Mouse (Mus musculus): Measurements from ENCODE around the gene Man2a2. TPM values are rescaled to one million over a fixed set of nuclear protein-coding genes. Genes with fewer than 3 reads are reported as not detected.

Man2a2 gene
- polyA plus RNA-seq, 1 experiment from 2014 or later: 73.2 TPM

GRCm38 (mm10) chr7:80387633-80388543 is 16.7 kb upstream of the Man2a2 start, which contains the start of gene Fes:
TSS of gene Fes (minus strand) at chr7:80387946.
- 2% methylated on average over 32 of the region's 33 CpGs for WGBS (ENCODE audit: missing documents)
- H3K36me3 ChIP-seq (ENCODE audit: inconsistent target): peaks cover 49% of the 10 kb centered on the region
- peak within 1 kb of the TSS; percentile 93 for H3K4me3 ChIP-seq (ENCODE audit: inconsistent target)
- H3K79me2 ChIP-seq (ENCODE audit: inconsistent target): peaks cover 88% of the 10 kb centered on the region
- peak within 1 kb of the TSS; percentile 100 for H3K27ac ChIP-seq

DNA sequence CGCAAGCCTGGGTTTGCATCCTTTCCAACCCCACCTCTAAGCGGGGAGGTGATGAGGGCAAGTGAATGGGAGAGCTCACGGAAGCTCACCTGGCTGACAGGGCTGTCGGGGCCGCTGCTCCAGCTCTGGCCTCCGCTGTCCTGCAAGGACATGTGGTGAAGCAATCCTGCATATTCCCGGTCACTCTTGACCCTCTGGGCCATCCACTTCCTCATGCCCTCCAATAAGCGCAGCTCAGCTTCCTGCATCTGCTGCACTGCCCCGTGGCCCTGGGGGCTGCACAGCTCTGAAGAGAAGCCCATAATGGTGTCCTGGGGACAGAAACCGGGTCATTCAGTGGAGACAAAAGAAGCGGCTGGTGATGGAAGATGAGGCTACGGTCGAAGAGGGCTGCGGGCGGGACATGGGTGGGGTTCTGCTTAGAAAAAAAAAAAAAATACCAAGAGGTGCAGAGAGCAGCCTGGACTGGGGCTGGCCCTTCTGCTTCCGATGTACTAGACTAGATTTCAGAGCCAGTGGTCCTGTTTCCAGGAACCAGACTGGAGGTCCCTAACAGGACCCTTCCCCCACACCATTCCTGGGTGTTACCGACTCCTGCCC is 16.0 kb upstream of the Man2a2 start:
- peaks cover 49% of the 10 kb centered on the region for H3K36me3 ChIP-seq (ENCODE audit: inconsistent target)
- H3K27ac ChIP-seq: peak overlapping the region; percentile 100
- H3K79me2 ChIP-seq (ENCODE audit: inconsistent target): peaks cover 88% of the 10 kb centered on the region
- H3K4me3 ChIP-seq (ENCODE audit: inconsistent target): peak overlapping the region; percentile 93
- WGBS (ENCODE audit: missing documents): 2% methylated on average over 16 of the region's 17 CpGs

DNA sequence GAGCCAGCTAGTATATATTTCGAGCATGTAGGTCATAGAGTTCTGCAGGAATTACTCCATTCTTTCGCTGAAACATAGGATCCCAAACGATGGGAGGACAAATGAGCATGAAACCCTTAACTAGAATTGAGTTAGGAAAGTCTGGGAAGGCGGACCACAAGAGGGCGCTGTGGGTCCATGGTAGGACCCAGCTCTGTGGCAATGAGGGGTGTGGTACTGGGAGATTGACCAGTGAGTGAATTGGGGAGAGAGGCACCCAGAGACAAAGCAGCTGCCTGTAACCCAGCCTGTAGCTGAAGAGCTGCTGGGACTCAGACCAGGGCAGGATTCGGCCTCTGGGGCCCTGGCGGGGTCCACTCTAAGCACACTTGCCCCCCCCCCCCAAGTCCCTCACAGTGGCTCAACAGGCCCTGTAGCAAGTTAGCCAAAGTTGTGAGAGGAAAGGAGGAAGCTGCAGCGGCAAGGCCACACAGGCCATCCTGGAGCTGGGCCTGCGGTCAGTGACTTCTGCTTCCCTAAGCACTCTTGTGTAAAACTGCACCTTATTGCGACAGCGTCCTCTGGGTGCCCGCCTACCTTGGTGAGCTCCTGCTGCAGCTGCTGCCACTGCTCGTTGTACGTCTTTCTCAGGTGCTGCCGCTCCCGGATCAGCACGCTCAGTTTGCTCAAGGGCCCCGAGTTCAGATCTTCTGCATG is 15.2 kb upstream of the Man2a2 start:
- WGBS (ENCODE audit: missing documents): 2% methylated on average over 18 of the region's 18 CpGs
- Histone ChIP-seq H3K36me3 (ENCODE audit: inconsistent target) (peaks cover 49% of the 10 kb centered on the region), H3K4me3 (ENCODE audit: inconsistent target) (peak overlapping the region; percentile 93), H3K79me2 (ENCODE audit: inconsistent target) (peaks cover 88% of the 10 kb centered on the region), H3K27ac (peak overlapping the region; percentile 100)

DNA sequence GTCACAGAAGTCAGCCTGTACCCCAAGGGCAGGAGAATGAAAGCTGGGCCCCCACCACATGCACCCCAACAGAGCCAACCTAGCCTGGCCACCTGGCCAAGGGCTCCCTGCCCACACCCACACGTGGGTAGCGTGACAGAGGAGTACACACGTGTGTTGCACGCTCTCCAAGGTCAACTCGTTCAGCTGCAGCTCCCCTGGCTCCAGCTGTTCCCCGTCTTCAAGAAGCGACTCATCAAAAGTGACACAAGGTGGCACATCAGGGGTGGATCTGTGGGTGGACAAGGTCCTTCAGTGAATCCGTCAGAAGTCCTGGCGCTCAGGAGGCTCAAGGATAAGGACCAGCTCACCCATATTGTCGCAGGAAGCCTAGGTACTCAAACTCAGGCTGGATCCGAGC is 11.7 kb upstream of the Man2a2 start:
- H3K79me2 ChIP-seq (ENCODE audit: inconsistent target): peaks cover 61% of the 10 kb centered on the region
- 87% methylated on average over 11 of the region's 11 CpGs for WGBS (ENCODE audit: missing documents)
- no peak overlapping the region for H3K27ac ChIP-seq
- peaks cover 74% of the 10 kb centered on the region for H3K36me3 ChIP-seq (ENCODE audit: inconsistent target)
- no peak overlapping the region for H3K4me3 ChIP-seq (ENCODE audit: inconsistent target)

- Histone ChIP-seq H3K36me3 (ENCODE audit: inconsistent target) (peaks cover 78% of the 10 kb centered on the region), H3K79me2 (ENCODE audit: inconsistent target) (peaks cover 39% of the 10 kb centered on the region), H3K4me3 (ENCODE audit: inconsistent target) (no peak overlapping the region), H3K27ac (no peak overlapping the region)
- 79% methylated on average over 13 of the region's 13 CpGs for WGBS (ENCODE audit: missing documents)
These were observed 8.4 kb upstream of the Man2a2 start for GRCm38 (mm10) chr7:80379531-80379930.

GRCm38 (mm10) chr7:80377471-80377870 is 6.3 kb upstream of the Man2a2 start:
- no peak overlapping the region for H3K27ac ChIP-seq
- peaks cover 18% of the 10 kb centered on the region; the same call in 1 of the 2 replicates for H3K79me2 ChIP-seq (ENCODE audit: inconsistent target)
- no peak overlapping the region for H3K4me3 ChIP-seq (ENCODE audit: inconsistent target)
- H3K36me3 ChIP-seq (ENCODE audit: inconsistent target): peaks cover 58% of the 10 kb centered on the region
- 43% methylated on average over 6 of the region's 6 CpGs for WGBS (ENCODE audit: missing documents)

- no peak overlapping the region for H3K27ac ChIP-seq
- peaks cover 6% of the 10 kb centered on the region; the same call in 1 of the 2 replicates for H3K79me2 ChIP-seq (ENCODE audit: inconsistent target)
- H3K36me3 ChIP-seq (ENCODE audit: inconsistent target): peaks cover 45% of the 10 kb centered on the region
- 83% methylated on average over 10 of the region's 10 CpGs for WGBS (ENCODE audit: missing documents)
- H3K4me3 ChIP-seq (ENCODE audit: inconsistent target): no peak overlapping the region
These were observed 5.0 kb upstream of the Man2a2 start for GRCm38 (mm10) chr7:80376192-80376591.

DNA sequence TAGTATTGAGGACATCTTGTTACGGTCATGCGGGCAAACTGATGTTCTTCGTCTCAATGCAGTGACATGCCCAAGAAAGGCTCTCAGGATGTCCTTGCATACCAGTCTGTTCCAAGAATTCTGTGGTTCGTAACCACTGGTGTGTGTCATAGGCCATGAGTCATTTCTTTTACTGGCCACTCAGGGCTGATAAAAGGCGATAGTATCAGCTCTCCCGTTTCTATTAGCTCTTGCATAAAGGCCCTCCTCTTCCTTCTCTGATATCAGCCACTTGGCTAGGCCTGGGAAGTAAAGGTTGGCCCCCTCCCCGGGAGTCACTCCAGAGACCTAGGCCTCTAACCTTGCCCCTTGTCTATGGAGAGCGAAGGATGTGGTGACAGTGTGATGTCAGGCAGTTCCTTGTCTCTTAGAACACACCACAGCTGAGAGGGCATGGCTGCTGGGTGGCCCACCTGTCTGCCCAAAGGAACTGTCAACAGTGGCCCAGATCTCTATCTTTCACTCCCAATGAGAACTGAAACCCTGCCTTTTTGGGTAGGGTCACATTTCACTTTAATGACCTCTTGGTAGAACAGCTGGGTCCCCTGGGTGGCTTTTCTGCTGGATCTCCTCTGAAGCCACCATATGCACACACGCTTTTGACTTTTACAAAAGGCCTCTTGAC is 4.3 kb upstream of the Man2a2 start:
- Histone ChIP-seq H3K27ac (peak overlapping the region; percentile 13; the same call in 1 of the 2 replicates), H3K79me2 (ENCODE audit: inconsistent target) (peaks cover under 1% of the 10 kb centered on the region; the same call in 1 of the 2 replicates), H3K36me3 (ENCODE audit: inconsistent target) (peaks cover 38% of the 10 kb centered on the region), H3K4me3 (ENCODE audit: inconsistent target) (no peak overlapping the region)
- WGBS (ENCODE audit: missing documents): 19% methylated on average over 8 of the region's 9 CpGs

DNA sequence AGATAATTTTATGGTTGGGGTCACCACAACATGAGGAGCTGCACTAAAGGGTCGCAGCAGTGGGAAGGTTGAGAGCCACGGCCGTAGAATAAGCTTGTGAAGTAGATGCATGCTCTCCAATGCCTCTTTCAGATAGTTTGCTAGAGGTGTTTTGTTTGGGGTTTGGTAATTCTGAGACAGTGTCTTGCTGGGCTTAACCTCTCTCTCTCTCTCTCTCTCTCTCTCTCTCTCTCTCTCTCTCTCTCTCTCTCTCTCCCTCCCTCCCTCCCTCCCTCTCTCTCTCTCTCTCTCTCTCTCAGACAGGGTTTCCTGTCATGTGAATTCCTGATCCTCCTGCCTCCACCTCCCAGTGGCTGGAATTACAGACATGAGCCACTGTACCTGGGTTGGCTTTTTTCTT is 3.6 kb upstream of the Man2a2 start:
- Histone ChIP-seq H3K27ac (no peak overlapping the region), H3K79me2 (ENCODE audit: inconsistent target) (no peaks in the 10 kb centered on the region; the same call in 1 of the 2 replicates), H3K36me3 (ENCODE audit: inconsistent target) (peaks cover 30% of the 10 kb centered on the region), H3K4me3 (ENCODE audit: inconsistent target) (no peak overlapping the region)
- 88% methylated on average over 3 of the region's 3 CpGs for WGBS (ENCODE audit: missing documents)

- WGBS (ENCODE audit: missing documents): 57% methylated on average over 3 of the region's 3 CpGs
- Histone ChIP-seq H3K36me3 (ENCODE audit: inconsistent target) (peaks cover 26% of the 10 kb centered on the region), H3K27ac (no peak overlapping the region), H3K79me2 (ENCODE audit: inconsistent target) (no peaks in the 10 kb centered on the region), H3K4me3 (ENCODE audit: inconsistent target) (no peak overlapping the region)
These were observed 3.1 kb upstream of the Man2a2 start for GRCm38 (mm10) chr7:80374280-80374679.

DNA sequence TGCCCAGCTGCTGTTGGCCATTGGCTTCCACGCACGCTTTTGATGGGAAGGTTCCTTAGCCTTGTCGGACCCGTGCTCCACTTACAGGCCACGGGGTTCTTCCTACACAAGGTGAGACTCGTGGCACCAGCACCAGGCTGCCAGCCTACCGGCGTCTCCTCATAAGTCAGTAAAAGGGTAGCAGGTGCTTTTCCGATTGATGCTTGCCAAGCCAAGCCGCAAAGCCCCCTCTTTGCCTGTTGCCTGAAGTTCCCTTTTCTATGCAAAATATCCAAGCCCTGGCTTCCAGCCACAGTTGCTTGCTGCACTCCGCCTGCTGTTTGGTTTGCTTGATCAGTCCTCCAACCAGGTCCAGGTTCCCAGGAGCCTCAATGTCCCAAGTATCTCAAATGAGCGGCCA is 2.7 kb upstream of the Man2a2 start:
- H3K4me3 ChIP-seq (ENCODE audit: inconsistent target): no peak overlapping the region
- H3K36me3 ChIP-seq (ENCODE audit: inconsistent target): peaks cover 21% of the 10 kb centered on the region
- no peak overlapping the region for H3K27ac ChIP-seq
- 22% methylated on average over 12 of the region's 12 CpGs for WGBS (ENCODE audit: missing documents)
- H3K79me2 ChIP-seq (ENCODE audit: inconsistent target): no peaks in the 10 kb centered on the region

DNA sequence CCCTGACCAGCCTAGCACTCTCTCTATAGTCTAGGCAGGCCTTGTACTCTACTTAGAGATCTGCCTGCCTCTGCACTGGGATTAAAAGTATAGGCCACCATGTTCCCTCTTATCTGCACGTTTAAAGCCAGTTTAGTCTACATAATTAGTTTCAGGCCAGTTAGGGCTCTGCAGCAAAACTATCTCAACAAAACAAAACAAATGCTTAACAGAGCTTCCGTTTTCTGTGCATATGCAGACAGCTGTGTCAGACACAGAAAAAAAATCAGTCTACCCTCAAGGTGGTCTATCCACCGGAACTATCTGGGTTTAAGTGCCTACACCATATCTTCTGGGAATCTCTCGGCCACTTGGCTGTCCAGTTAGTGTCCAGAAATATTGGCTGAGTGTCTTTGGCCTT is 2.2 kb upstream of the Man2a2 start:
- Histone ChIP-seq H3K36me3 (ENCODE audit: inconsistent target) (peaks cover 17% of the 10 kb centered on the region), H3K4me3 (ENCODE audit: inconsistent target) (no peak overlapping the region), H3K27ac (no peak overlapping the region), H3K79me2 (ENCODE audit: inconsistent target) (no peaks in the 10 kb centered on the region)
- WGBS (ENCODE audit: missing documents): 40% methylated on average over 4 of the region's 4 CpGs

DNA sequence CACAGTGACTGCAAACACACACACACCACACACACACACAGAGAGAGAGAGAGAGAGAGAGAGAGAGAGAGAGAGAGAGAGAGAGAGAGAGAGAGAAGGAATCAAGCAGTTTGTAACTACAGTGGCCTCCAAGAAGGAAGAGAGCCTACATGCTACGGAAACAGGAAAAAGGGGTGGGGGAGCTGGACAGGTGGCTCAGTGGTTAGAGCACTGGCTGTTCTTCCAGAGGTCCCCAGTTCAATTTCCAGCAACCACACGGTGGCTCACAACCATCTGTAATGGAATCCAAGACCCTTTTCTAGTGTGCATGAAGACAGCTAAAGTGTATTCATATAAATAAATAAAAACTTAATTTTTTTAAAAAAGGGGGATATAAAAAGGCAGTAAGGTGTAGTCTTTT is 1.5 kb upstream of the Man2a2 start:
- Histone ChIP-seq H3K4me3 (ENCODE audit: inconsistent target) (no peak overlapping the region), H3K27ac (no peak overlapping the region), H3K79me2 (ENCODE audit: inconsistent target) (no peaks in the 10 kb centered on the region), H3K36me3 (ENCODE audit: inconsistent target) (peaks cover 17% of the 10 kb centered on the region; the same call in 1 of the 2 replicates)
- WGBS (ENCODE audit: missing documents): 52% methylated on average over 2 of the region's 2 CpGs

DNA sequence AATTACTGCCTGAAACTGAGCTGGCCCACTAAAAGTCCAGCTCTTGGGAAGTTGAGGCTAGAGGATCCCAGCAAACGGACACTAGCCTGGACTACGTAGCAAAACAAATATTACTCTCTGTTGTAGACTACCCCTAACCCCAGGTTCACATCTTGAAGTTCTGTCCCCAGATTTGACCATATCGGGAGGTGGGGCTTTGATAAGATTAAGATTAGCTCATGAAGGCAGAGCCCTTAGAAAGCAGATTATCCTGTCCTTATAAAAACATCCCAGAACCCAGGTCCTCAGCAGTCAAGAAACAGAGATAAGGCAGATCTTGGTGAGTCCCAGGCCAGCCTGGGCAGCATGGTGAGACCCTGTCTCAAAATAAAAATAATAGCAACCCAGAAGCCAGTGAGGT is 991 bp upstream of the Man2a2 start:
- Histone ChIP-seq H3K79me2 (ENCODE audit: inconsistent target) (no peaks in the 10 kb centered on the region), H3K4me3 (ENCODE audit: inconsistent target) (no peak overlapping the region), H3K27ac (no peak overlapping the region), H3K36me3 (ENCODE audit: inconsistent target) (peaks cover 17% of the 10 kb centered on the region; the same call in 1 of the 2 replicates)
- WGBS (ENCODE audit: missing documents): 94% methylated on average over 3 of the region's 3 CpGs
